Comparison of ENCODE assay signal across 21 mouse cellular contexts in genomic region chr15:93499866-93500265, GRCm38 (mm10).
DNase-seq lines count a peak whose midpoint lies in the region; ATAC-seq and TF ChIP-seq lines count a peak whose summit lies in the region.
"Had no signal": no experiment of that assay in that cellular context is flagged by ENCODE, and none has a peak within 500 bp of the region (broad histone marks: within the 10 kb centered on the region; RNA-seq: fewer than 3 reads in every experiment).

No protein-coding gene starts in this region.

- no peak overlapping the region; the same call in 1 of the 2 replicates for H3K27ac ChIP-seq in forebrain, embryonic 13.5 days
- H3K27ac ChIP-seq in forebrain, embryonic 15.5 days (replicated peaks), result no peak overlapping the region
- H3K27ac ChIP-seq in liver, postnatal 0 days (ENCODE audit: low read depth), result no peak overlapping the region
- no peak overlapping the region for H3K27ac ChIP-seq in neural tube, embryonic 13.5 days (replicated peaks)
- no peak overlapping the region for H3K27ac ChIP-seq in neural tube, embryonic 15.5 days (replicated peaks)
- H3K27ac ChIP-seq: embryonic facial prominence, embryonic 10.5 days; heart, embryonic 15.5 days; hindbrain, embryonic 13.5 days; limb, embryonic 15.5 days; liver, embryonic 15.5 days had no signal

- TF ChIP-seq CTCF in liver, postnatal 0 days (IDR thresholded peaks at IDR 0.05; ENCODE audit: low read depth), result no peak

- H3K4me3 ChIP-seq in forebrain, embryonic 13.5 days, result no peak overlapping the region
- H3K4me3 ChIP-seq in forebrain, embryonic 15.5 days, result no peak overlapping the region
- H3K4me3 ChIP-seq in liver, postnatal 0 days (ENCODE audit: low read depth, low read length), result no peak overlapping the region
- H3K4me3 ChIP-seq in neural tube, embryonic 13.5 days, result no peak overlapping the region
- H3K4me3 ChIP-seq in neural tube, embryonic 15.5 days (replicated peaks), result no peak overlapping the region
- H3K4me3 ChIP-seq: embryonic facial prominence, embryonic 10.5 days; heart, embryonic 15.5 days; hindbrain, embryonic 13.5 days; limb, embryonic 15.5 days; liver, embryonic 15.5 days had no signal

- no peak for TF ChIP-seq EP300 in liver, postnatal 0 days (IDR thresholded peaks at IDR 0.05; ENCODE audit: low read depth)

- no peak overlapping the region for H3K4me2 ChIP-seq in forebrain, embryonic 13.5 days
- no peak overlapping the region for H3K4me2 ChIP-seq in forebrain, embryonic 15.5 days (replicated peaks)
- H3K4me2 ChIP-seq in liver, postnatal 0 days (ENCODE audit: low read depth, low read length), result no peak overlapping the region
- no peak overlapping the region for H3K4me2 ChIP-seq in neural tube, embryonic 13.5 days
- H3K4me2 ChIP-seq in neural tube, embryonic 15.5 days, result no peak overlapping the region
- H3K4me2 ChIP-seq: heart, embryonic 15.5 days; hindbrain, embryonic 13.5 days; limb, embryonic 15.5 days; liver, embryonic 15.5 days had no signal

- DNase-seq in liver, postnatal 0 days, result peak; percentile 44
- no peak for DNase-seq in liver
- no peak for DNase-seq in right cerebral cortex, postnatal 25 days
- DNase-seq: adrenal gland, postnatal 10 days; cerebellum, adult 2 months; heart, postnatal 36 days; kidney, adult 2 months; kidney, postnatal 36 days; layer of hippocampus, adult 9-11 months; lung, postnatal 10 days; retina, postnatal 1 day had no signal

- peaks cover 6% of the 10 kb centered on the region for H3K4me1 ChIP-seq in forebrain, embryonic 13.5 days
- no peaks in the 10 kb centered on the region for H3K4me1 ChIP-seq in forebrain, embryonic 15.5 days
- H3K4me1 ChIP-seq in liver, postnatal 0 days (ENCODE audit: insufficient read depth), result no peaks in the 10 kb centered on the region
- 0 out of 2 replicates have a peak, but pooled peaks cover 4% of the 10 kb centered on the region for H3K4me1 ChIP-seq in neural tube, embryonic 13.5 days (replicated peaks)
- H3K4me1 ChIP-seq in neural tube, embryonic 15.5 days, result 0 out of 2 replicates have a peak, but pooled peaks cover 3% of the 10 kb centered on the region
- H3K4me1 ChIP-seq: embryonic facial prominence, embryonic 10.5 days; heart, embryonic 15.5 days; hindbrain, embryonic 13.5 days; limb, embryonic 15.5 days; liver, embryonic 15.5 days had no signal

- H3K36me3 ChIP-seq in forebrain, embryonic 13.5 days (ENCODE audit: poor library complexity, severe bottlenecking), result peaks cover 33% of the 10 kb centered on the region
- H3K36me3 ChIP-seq in forebrain, embryonic 15.5 days, result peaks cover 14% of the 10 kb centered on the region; the same call in 1 of the 2 replicates
- H3K36me3 ChIP-seq in liver, postnatal 0 days (replicated peaks; ENCODE audit: insufficient read depth, low read length), result peaks cover 26% of the 10 kb centered on the region
- peaks cover 65% of the 10 kb centered on the region for H3K36me3 ChIP-seq in neural tube, embryonic 13.5 days
- H3K36me3 ChIP-seq in neural tube, embryonic 15.5 days, result peaks cover 54% of the 10 kb centered on the region

- WGBS in forebrain, embryonic 13.5 days, result 64% methylated on average over 9 of the region's 9 CpGs
- WGBS in forebrain, embryonic 15.5 days, result 58% methylated on average over 9 of the region's 9 CpGs
- 72% methylated on average over 9 of the region's 9 CpGs for WGBS in liver, postnatal 0 days (ENCODE audit: insufficient replicate concordance)
- WGBS in neural tube, embryonic 13.5 days, result 69% methylated on average over 9 of the region's 9 CpGs
- 65% methylated on average over 9 of the region's 9 CpGs for WGBS in neural tube, embryonic 15.5 days

- H3K9me3 ChIP-seq in forebrain, embryonic 13.5 days (replicated peaks), result no peaks in the 10 kb centered on the region
- H3K9me3 ChIP-seq in forebrain, embryonic 15.5 days, result no peaks in the 10 kb centered on the region
- H3K9me3 ChIP-seq in liver, postnatal 0 days (ENCODE audit: low read length), result no peaks in the 10 kb centered on the region
- no peaks in the 10 kb centered on the region for H3K9me3 ChIP-seq in neural tube, embryonic 13.5 days
- H3K9me3 ChIP-seq in neural tube, embryonic 15.5 days (replicated peaks), result no peaks in the 10 kb centered on the region
- H3K9me3 ChIP-seq: embryonic facial prominence, embryonic 10.5 days; heart, embryonic 15.5 days; hindbrain, embryonic 13.5 days; limb, embryonic 15.5 days; liver, embryonic 15.5 days had no signal

- ATAC-seq in forebrain, embryonic 13.5 days, result peak; percentile 68; the same call in 1 of the 2 replicates
- ATAC-seq in forebrain, embryonic 15.5 days (replicated peaks), result no peak; the same call in 1 of the 2 replicates
- ATAC-seq in liver, postnatal 0 days, result peak; percentile 83
- ATAC-seq in neural tube, embryonic 13.5 days (ENCODE audit: low read depth), result 0 out of 2 replicates have a peak, but pooled peaks have one; percentile 36
- no peak for ATAC-seq in neural tube, embryonic 15.5 days (ENCODE audit: low FRiP score)
- ATAC-seq: Patski had no signal

- H3K27me3 ChIP-seq in forebrain, embryonic 13.5 days, result no peaks in the 10 kb centered on the region
- no peaks in the 10 kb centered on the region for H3K27me3 ChIP-seq in forebrain, embryonic 15.5 days
- H3K27me3 ChIP-seq in liver, postnatal 0 days (ENCODE audit: insufficient read depth, low read length), result no peaks in the 10 kb centered on the region
- H3K27me3 ChIP-seq in neural tube, embryonic 13.5 days, result no peaks in the 10 kb centered on the region
- H3K27me3 ChIP-seq in neural tube, embryonic 15.5 days (replicated peaks), result no peaks in the 10 kb centered on the region
- H3K27me3 ChIP-seq: heart, embryonic 15.5 days; hindbrain, embryonic 13.5 days; limb, embryonic 15.5 days; liver, embryonic 15.5 days; Patski had no signal

- no peak overlapping the region for H3K9ac ChIP-seq in forebrain, embryonic 13.5 days
- H3K9ac ChIP-seq in forebrain, embryonic 15.5 days (replicated peaks), result no peak overlapping the region
- no peak overlapping the region for H3K9ac ChIP-seq in liver, postnatal 0 days (replicated peaks)
- H3K9ac ChIP-seq in neural tube, embryonic 13.5 days, result no peak overlapping the region
- H3K9ac ChIP-seq in neural tube, embryonic 15.5 days (replicated peaks), result no peak overlapping the region
- H3K9ac ChIP-seq: heart, embryonic 15.5 days; hindbrain, embryonic 13.5 days; limb, embryonic 15.5 days; liver, embryonic 15.5 days had no signal

Comparison
In these comparisons a context has a peak if more than half of its experiments do, and no peak if none do; other contexts are left out.
1. ATAC-seq: peak in forebrain, embryonic 13.5 days (single experiment), liver, postnatal 0 days (single experiment) and neural tube, embryonic 13.5 days (single experiment); none in forebrain, embryonic 15.5 days (single experiment) and neural tube, embryonic 15.5 days (single experiment).